ENCODE assay signal across 36 mouse cellular contexts in genomic region chr19:46094144-46094543, GRCm38 (mm10). TPM values are rescaled to one million over a fixed set of nuclear protein-coding genes. Genes with fewer than 3 reads are reported as not detected.
"Had no signal": no experiment of that assay in that cellular context is flagged by ENCODE, and none has a peak within 500 bp of the region (broad histone marks: within the 10 kb centered on the region; RNA-seq: fewer than 3 reads in every experiment).

No protein-coding gene starts in this region.

- H3K27ac ChIP-seq: gastrocnemius, adult 2 months; hindbrain, embryonic 10.5 days; hindbrain, embryonic 12.5 days; hindbrain, embryonic 14.5 days; intestine, embryonic 15.5 days; layer of hippocampus, adult 2 months; left cerebral cortex, adult 2 months; limb, embryonic 10.5 days; limb, embryonic 12.5 days; liver, embryonic 13.5 days; liver, embryonic 15.5 days had no signal

- ATAC-seq: hindbrain, embryonic 16.5 days; inflammation-experienced regulatory T-cells, adult 6 months; intestine, embryonic 15.5 days; intestine, postnatal 0 days had no signal

- H3K4me1 ChIP-seq: heart, embryonic 12.5 days; hindbrain, embryonic 10.5 days; hindbrain, embryonic 12.5 days; intestine, embryonic 15.5 days; limb, embryonic 10.5 days; limb, embryonic 12.5 days; liver, embryonic 13.5 days; liver, embryonic 15.5 days had no signal

- H3K36me3 ChIP-seq: heart, embryonic 12.5 days; hindbrain, embryonic 10.5 days; hindbrain, embryonic 12.5 days; intestine, embryonic 15.5 days; limb, embryonic 10.5 days; limb, embryonic 12.5 days; liver, embryonic 13.5 days; liver, embryonic 15.5 days had no signal

- H3K9me3 ChIP-seq: heart, embryonic 12.5 days; intestine, embryonic 15.5 days; limb, embryonic 10.5 days; liver, embryonic 13.5 days; liver, embryonic 15.5 days had no signal

- H3K4me2 ChIP-seq: heart, embryonic 12.5 days; hindbrain, embryonic 12.5 days; hindbrain, embryonic 14.5 days; intestine, embryonic 15.5 days; limb, embryonic 12.5 days; liver, embryonic 11.5 days; liver, embryonic 13.5 days; liver, embryonic 15.5 days had no signal

- DNase-seq: gastrocnemius, adult 2 months; gastrocnemius, postnatal 10 days; gastrocnemius, postnatal 25 days; heart, postnatal 10 days; heart, postnatal 4 days; kidney, adult 18-20 months; kidney, adult 8-10 months; kidney, postnatal 10 days; kidney, postnatal 25 days; kidney, postnatal 4 days; liver; liver, embryonic 13.5 days had no signal

- H3K27me3 ChIP-seq: heart, embryonic 12.5 days; hindbrain, embryonic 12.5 days; intestine, embryonic 15.5 days; limb, embryonic 12.5 days; liver, embryonic 13.5 days had no signal

- H3K9ac ChIP-seq: heart, embryonic 12.5 days; hindbrain, embryonic 12.5 days; hindbrain, embryonic 14.5 days; intestine, embryonic 15.5 days; limb, embryonic 12.5 days; liver, embryonic 13.5 days; liver, embryonic 15.5 days had no signal

- H3K4me3 ChIP-seq: gastrocnemius, adult 2 months; heart, embryonic 12.5 days; hindbrain, embryonic 10.5 days; hindbrain, embryonic 12.5 days; intestine, embryonic 15.5 days; layer of hippocampus, adult 2 months; left cerebral cortex, adult 2 months; limb, embryonic 10.5 days; limb, embryonic 12.5 days; liver, embryonic 13.5 days; liver, embryonic 15.5 days had no signal

RNA-seq across cellular contexts. Expression of gene Elovl3, which starts 37.6 kb away (rescaled TPM):
- total RNA-seq: gastrocnemius, adult 2 months; gastrocnemius, postnatal 10 days; gastrocnemius, postnatal 25 days; gastrocnemius, postnatal 4 days; granulocyte monocyte progenitor cell, adult 5-6 weeks; heart, postnatal 4 days; layer of hippocampus, adult 2 months; layer of hippocampus, postnatal 10 days; layer of hippocampus, postnatal 25 days; left cerebral cortex, adult 2 months; left cerebral cortex, postnatal 14 days; left cerebral cortex, postnatal 36 days had no signal
- polyA plus RNA-seq: heart, embryonic 12.5 days; heart, embryonic 14.5 days; heart, embryonic 16.5 days; hindbrain, embryonic 10.5 days; hindbrain, embryonic 12.5 days; hindbrain, embryonic 14.5 days; hindbrain, embryonic 16.5 days; inflammation-experienced regulatory T-cells, adult 6 months; intestine, embryonic 15.5 days; intestine, postnatal 0 days; kidney, embryonic 14.5 days; kidney, embryonic 16.5 days; liver, embryonic 11.5 days; liver, embryonic 13.5 days had no signal

RNA-seq across cellular contexts. Expression of gene Pitx3, which starts 54.0 kb away (rescaled TPM):
- total RNA-seq: granulocyte monocyte progenitor cell, adult 5-6 weeks; heart, postnatal 4 days; layer of hippocampus, adult 2 months; layer of hippocampus, postnatal 10 days; layer of hippocampus, postnatal 25 days; left cerebral cortex, adult 2 months; left cerebral cortex, postnatal 14 days; left cerebral cortex, postnatal 36 days had no signal
- polyA plus RNA-seq: hindbrain, embryonic 10.5 days; hindbrain, embryonic 14.5 days; inflammation-experienced regulatory T-cells, adult 6 months; intestine, embryonic 15.5 days; intestine, postnatal 0 days; kidney, embryonic 14.5 days had no signal
